ENCODE assay signal across 7 mouse cellular contexts in genomic region chr10:52022413-52023212, GRCm38 (mm10). TPM values are rescaled to one million over a fixed set of nuclear protein-coding genes. Genes with fewer than 3 reads are reported as not detected.
A peak's percentile ranks its signal among the peaks of the same experiment; 100 is the strongest.
DNase-seq lines count a peak whose midpoint lies in the region; ATAC-seq and TF ChIP-seq lines count a peak whose summit lies in the region.

TSS of gene Vgll2 (plus strand) at chr10:52022502.

- peak within 1 kb of the TSS; percentile 49 for H3K4me3 ChIP-seq in testis, adult 2 months (ENCODE audit: control insufficient read depth, low read depth, low read length)
- peak within 1 kb of the TSS; percentile 40 for H3K4me3 ChIP-seq in forebrain, embryonic 11.5 days (ENCODE audit: low read depth, low read length)
- H3K4me3 ChIP-seq in hindbrain, embryonic 14.5 days (replicated peaks; ENCODE audit: low read length): peak within 1 kb of the TSS; percentile 43
- peak within 1 kb of the TSS; percentile 50 for H3K4me3 ChIP-seq in limb, embryonic 15.5 days
- H3K4me3 ChIP-seq in neural tube, embryonic 12.5 days: peak within 1 kb of the TSS; percentile 47

- ATAC-seq in forebrain, embryonic 11.5 days (replicated peaks; ENCODE audit: low FRiP score): peak; percentile 84
- ATAC-seq in hindbrain, embryonic 14.5 days (ENCODE audit: low FRiP score): peak; percentile 82
- ATAC-seq in limb, embryonic 15.5 days (ENCODE audit: insufficient number of reproducible peaks, low FRiP score, low TSS enrichment, low read depth): peak; percentile 48; the same call in 1 of the 2 replicates
- ATAC-seq in neural tube, embryonic 12.5 days (ENCODE audit: low FRiP score, low read depth): peak; percentile 87

- H3K27ac ChIP-seq in testis, adult 2 months (ENCODE audit: control insufficient read depth, insufficient read depth, low read depth, low read length): no peak within 1 kb of the TSS
- no peak within 1 kb of the TSS for H3K27ac ChIP-seq in forebrain, embryonic 11.5 days (ENCODE audit: low read depth, low read length)
- no peak within 1 kb of the TSS for H3K27ac ChIP-seq in hindbrain, embryonic 14.5 days
- no peak within 1 kb of the TSS for H3K27ac ChIP-seq in limb, embryonic 15.5 days
- H3K27ac ChIP-seq in neural tube, embryonic 12.5 days: no peak within 1 kb of the TSS

- no peak for TF ChIP-seq CTCF in testis, adult 2 months (IDR thresholded peaks at IDR 0.05; ENCODE audit: control insufficient read depth, insufficient read depth, insufficient replicate concordance, low read depth, low read length)

- H3K4me2 ChIP-seq in forebrain, embryonic 11.5 days (ENCODE audit: low read depth, low read length, severe bottlenecking): peak within 1 kb of the TSS; percentile 95
- peak within 1 kb of the TSS; percentile 97 for H3K4me2 ChIP-seq in hindbrain, embryonic 14.5 days (replicated peaks)
- H3K4me2 ChIP-seq in limb, embryonic 15.5 days: peak within 1 kb of the TSS; percentile 94
- peak within 1 kb of the TSS; percentile 92 for H3K4me2 ChIP-seq in neural tube, embryonic 12.5 days (replicated peaks)

- H3K4me1 ChIP-seq in testis, adult 2 months (ENCODE audit: control insufficient read depth, insufficient read depth, low read length): peaks cover 12% of the 10 kb centered on the region
- H3K4me1 ChIP-seq in forebrain, embryonic 11.5 days (replicated peaks; ENCODE audit: control insufficient read depth, insufficient read depth, low read length): peaks cover 12% of the 10 kb centered on the region
- H3K4me1 ChIP-seq in hindbrain, embryonic 14.5 days (replicated peaks; ENCODE audit: control insufficient read depth, insufficient read depth, low read length): peaks cover 12% of the 10 kb centered on the region
- peaks cover 17% of the 10 kb centered on the region for H3K4me1 ChIP-seq in limb, embryonic 15.5 days
- peaks cover 23% of the 10 kb centered on the region for H3K4me1 ChIP-seq in neural tube, embryonic 12.5 days

- H3K36me3 ChIP-seq in testis, adult 2 months (ENCODE audit: control insufficient read depth, insufficient read depth, low read length): no peaks in the 10 kb centered on the region
- no peaks in the 10 kb centered on the region for H3K36me3 ChIP-seq in forebrain, embryonic 11.5 days (ENCODE audit: control insufficient read depth, insufficient read depth, low read length)
- no peaks in the 10 kb centered on the region for H3K36me3 ChIP-seq in hindbrain, embryonic 14.5 days (replicated peaks; ENCODE audit: control insufficient read depth, insufficient read depth)
- H3K36me3 ChIP-seq in limb, embryonic 15.5 days: no peaks in the 10 kb centered on the region
- H3K36me3 ChIP-seq in neural tube, embryonic 12.5 days: no peaks in the 10 kb centered on the region

- peaks cover 2% of the 10 kb centered on the region; the same call in 1 of the 2 replicates for H3K27me3 ChIP-seq in testis, adult 2 months (ENCODE audit: control insufficient read depth, insufficient read depth, low read length)
- peaks cover 62% of the 10 kb centered on the region for H3K27me3 ChIP-seq in forebrain, embryonic 11.5 days (ENCODE audit: control insufficient read depth, insufficient read depth, low read length)
- H3K27me3 ChIP-seq in hindbrain, embryonic 14.5 days (ENCODE audit: control insufficient read depth, insufficient read depth, low read length): peaks cover 80% of the 10 kb centered on the region
- peaks cover 83% of the 10 kb centered on the region for H3K27me3 ChIP-seq in limb, embryonic 15.5 days
- H3K27me3 ChIP-seq in neural tube, embryonic 12.5 days (replicated peaks): peaks cover 80% of the 10 kb centered on the region

- WGBS in forebrain, embryonic 11.5 days: under 1% methylated on average over 55 of the region's 60 CpGs
- under 1% methylated on average over 60 of the region's 60 CpGs for WGBS in hindbrain, embryonic 14.5 days
- WGBS in limb, embryonic 15.5 days: under 1% methylated on average over 60 of the region's 60 CpGs
- WGBS in neural tube, embryonic 12.5 days: under 1% methylated on average over 57 of the region's 60 CpGs

- no peaks in the 10 kb centered on the region for H3K9me3 ChIP-seq in forebrain, embryonic 11.5 days (ENCODE audit: control insufficient read depth, low read length)
- no peaks in the 10 kb centered on the region for H3K9me3 ChIP-seq in hindbrain, embryonic 14.5 days (ENCODE audit: control insufficient read depth, low read length)
- no peaks in the 10 kb centered on the region for H3K9me3 ChIP-seq in limb, embryonic 15.5 days
- H3K9me3 ChIP-seq in neural tube, embryonic 12.5 days: no peaks in the 10 kb centered on the region

- DNase-seq in testis, postnatal 10 days (ENCODE audit: low spot score): no peak
- peak; percentile 83 for DNase-seq in forebrain, embryonic 11.5 days (ENCODE audit: low spot score)
- peak; percentile 56 for DNase-seq in hindbrain, embryonic 14.5 days (ENCODE audit: low spot score)
- DNase-seq in urinary bladder, postnatal 36 days (ENCODE audit: low spot score in 2 of 2): no peak

- peak within 1 kb of the TSS; percentile 51 for H3K9ac ChIP-seq in forebrain, embryonic 11.5 days (ENCODE audit: low read length)
- peak within 1 kb of the TSS; percentile 44; the same call in 1 of the 2 replicates for H3K9ac ChIP-seq in hindbrain, embryonic 14.5 days
- no peak within 1 kb of the TSS for H3K9ac ChIP-seq in limb, embryonic 15.5 days
- H3K9ac ChIP-seq in neural tube, embryonic 12.5 days: peak within 1 kb of the TSS; percentile 38

- no peak for TF ChIP-seq POLR2A in testis, adult 2 months (IDR thresholded peaks at IDR 0.05; ENCODE audit: control insufficient read depth, low read depth, low read length)

RNA-seq across cellular contexts. Expression of gene Vgll2, which starts in this region (rescaled TPM):
- polyA plus RNA-seq in testis, adult 2 months (2012; rRNA removed): 0.25 TPM in 1 of 2 replicates, not detected in the other
- 0.64 and 1.0 TPM in 2 replicates for polyA plus RNA-seq in forebrain, embryonic 11.5 days (2014; fragmentation: Nextera tagmentation; extraction: Ambion mirVana)
- polyA plus RNA-seq in hindbrain, embryonic 14.5 days (2014; fragmentation: Nextera tagmentation; extraction: Ambion mirVana): 0.20 TPM in 1 of 2 replicates, not detected in the other
- polyA plus RNA-seq in limb, embryonic 15.5 days (2015; fragmentation: Nextera tagmentation; extraction: Ambion mirVana): 24.2 and 46.2 TPM in 2 replicates
- polyA plus RNA-seq in neural tube, embryonic 12.5 days (2016; fragmentation: Nextera tagmentation; extraction: Ambion mirVana): 8.0 and 11.3 TPM in 2 replicates

Comparison
In these comparisons a context has a peak if more than half of its experiments do, and no peak if none do; other contexts are left out.
1. Peak in DNase-seq, ATAC-seq, H3K4me3 ChIP-seq, H3K9ac ChIP-seq and H3K4me2 ChIP-seq in hindbrain, embryonic 14.5 days; RNA of the gene not detected or under 1 TPM.